Mouse (Mus musculus): ENCODE results near the gene Gabrb2. TPM values are rescaled to one million over a fixed set of nuclear protein-coding genes. Genes with fewer than 3 reads are reported as not detected.

Gene Gabrb2
- total and polyA plus RNA-seq, 3 experiments = not detected

DNA sequence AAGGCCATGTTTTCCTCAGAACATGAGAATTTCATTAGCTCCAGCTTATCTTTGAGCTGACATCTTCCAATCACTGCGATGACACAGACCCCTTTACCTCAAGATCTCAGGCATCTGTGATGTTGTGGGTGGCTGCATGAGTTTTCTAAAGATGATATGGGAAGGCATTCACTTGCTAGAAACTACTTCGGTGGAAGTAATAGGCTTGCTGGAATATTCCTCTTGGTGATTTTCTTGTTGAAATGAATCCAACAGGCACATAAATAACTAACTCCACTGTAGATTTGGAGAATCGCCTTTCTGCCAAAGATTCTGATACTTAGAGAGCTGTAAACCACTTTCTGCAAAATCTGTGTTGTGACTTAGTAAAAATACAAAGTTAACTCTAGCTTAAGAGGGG is 172.9 kb downstream of the Gabrb2 start:
- Histone ChIP-seq H3K9ac (ENCODE audit: control insufficient read depth, low read depth, low read length, poor library complexity, severe bottlenecking) (no peak overlapping the region), H3K79me2 (ENCODE audit: control insufficient read depth, insufficient read depth, low read length, poor library complexity) (no peaks in the 10 kb centered on the region), H3K9me3 (replicated peaks; ENCODE audit: insufficient read depth, low read length) (no peaks in the 10 kb centered on the region), H3K36me3 (ENCODE audit: control insufficient read depth in 1 of 2, insufficient read depth in 2 of 2, low read length in 2 of 2) (no peaks in the 10 kb centered on the region), H3K4me3 (ENCODE audit: control insufficient read depth in 1 of 2, insufficient read depth in 1 of 2, low read depth in 2 of 2, low read length in 2 of 2) (no peak overlapping the region), H3K4me1 (ENCODE audit: control insufficient read depth in 1 of 2, insufficient read depth in 2 of 2, low read length in 2 of 2) (no peaks in the 10 kb centered on the region), H3K27me3 (ENCODE audit: control insufficient read depth in 1 of 2, insufficient read depth in 2 of 2, low read length in 2 of 2) (no peaks in the 10 kb centered on the region), H3K27ac (ENCODE audit: control insufficient read depth, low read depth, low read length) (no peak overlapping the region)
- DNase-seq (ENCODE audit: low read depth, low spot score) = no peak
- no peak for TF ChIP-seq ZKSCAN1 (IDR thresholded peaks at IDR 0.05; ENCODE audit: low read depth, low read length)

DNA sequence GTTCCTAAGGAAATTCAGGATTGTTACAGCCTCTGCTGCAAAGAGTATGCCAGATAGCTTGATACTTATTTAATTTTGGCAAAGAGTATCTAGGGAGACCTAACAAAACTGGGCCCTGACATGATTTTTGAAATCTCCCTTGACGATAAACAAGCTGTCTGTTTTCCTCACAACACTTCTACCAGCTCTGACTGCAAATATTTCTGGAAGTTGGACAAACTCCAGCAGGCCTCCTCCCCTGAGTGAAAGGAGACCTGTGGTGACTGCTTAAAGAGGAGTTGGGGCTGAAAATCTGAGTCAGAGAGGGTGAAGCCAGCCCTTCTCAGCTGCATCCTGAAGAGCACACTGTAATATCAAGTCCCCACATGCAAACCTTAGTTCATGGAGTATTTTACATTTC is 186.7 kb downstream of the Gabrb2 start:
- H3K4me1 ChIP-seq (ENCODE audit: control insufficient read depth in 1 of 2, insufficient read depth in 2 of 2, low read length in 2 of 2) = no peaks in the 10 kb centered on the region
- H3K27ac ChIP-seq (ENCODE audit: control insufficient read depth, low read depth, low read length) = no peak overlapping the region
- H3K4me3 ChIP-seq (ENCODE audit: control insufficient read depth in 1 of 2, insufficient read depth in 1 of 2, low read depth in 2 of 2, low read length in 2 of 2) = no peak overlapping the region
- no peak for DNase-seq (ENCODE audit: low read depth, low spot score)
- no peak overlapping the region for H3K9ac ChIP-seq (ENCODE audit: control insufficient read depth, low read depth, low read length, poor library complexity, severe bottlenecking)
- no peaks in the 10 kb centered on the region for H3K27me3 ChIP-seq (ENCODE audit: control insufficient read depth in 1 of 2, insufficient read depth in 2 of 2, low read length in 2 of 2)
- H3K36me3 ChIP-seq (ENCODE audit: control insufficient read depth in 1 of 2, insufficient read depth in 2 of 2, low read length in 2 of 2) = no peaks in the 10 kb centered on the region
- TF ChIP-seq UBTF (IDR thresholded peaks at IDR 0.05; ENCODE audit: borderline replicate concordance, insufficient read depth, low read depth, low read length) = no peak
- no peak for TF ChIP-seq CHD2 (IDR thresholded peaks at IDR 0.05; ENCODE audit: low read length)
- TF ChIP-seq USF2 (IDR thresholded peaks at IDR 0.05; ENCODE audit: borderline replicate concordance in 1 of 2, insufficient read depth in 1 of 2, low read depth in 1 of 2, low read length in 2 of 2) = no peak
- no peak for TF ChIP-seq TCF12 (IDR thresholded peaks at IDR 0.05; ENCODE audit: low read depth, low read length)
- TF ChIP-seq KAT2A (conservative IDR thresholded peaks at IDR 0.05; ENCODE audit: low read depth, low read length) = no peak
- TF ChIP-seq NRF1 (IDR thresholded peaks at IDR 0.05; ENCODE audit: insufficient read depth, low read depth, low read length, poor library complexity, severe bottlenecking) = no peak
- H3K9me3 ChIP-seq (replicated peaks; ENCODE audit: insufficient read depth, low read length) = no peaks in the 10 kb centered on the region
- H3K79me2 ChIP-seq (ENCODE audit: control insufficient read depth, insufficient read depth, low read length, poor library complexity) = no peaks in the 10 kb centered on the region

DNA sequence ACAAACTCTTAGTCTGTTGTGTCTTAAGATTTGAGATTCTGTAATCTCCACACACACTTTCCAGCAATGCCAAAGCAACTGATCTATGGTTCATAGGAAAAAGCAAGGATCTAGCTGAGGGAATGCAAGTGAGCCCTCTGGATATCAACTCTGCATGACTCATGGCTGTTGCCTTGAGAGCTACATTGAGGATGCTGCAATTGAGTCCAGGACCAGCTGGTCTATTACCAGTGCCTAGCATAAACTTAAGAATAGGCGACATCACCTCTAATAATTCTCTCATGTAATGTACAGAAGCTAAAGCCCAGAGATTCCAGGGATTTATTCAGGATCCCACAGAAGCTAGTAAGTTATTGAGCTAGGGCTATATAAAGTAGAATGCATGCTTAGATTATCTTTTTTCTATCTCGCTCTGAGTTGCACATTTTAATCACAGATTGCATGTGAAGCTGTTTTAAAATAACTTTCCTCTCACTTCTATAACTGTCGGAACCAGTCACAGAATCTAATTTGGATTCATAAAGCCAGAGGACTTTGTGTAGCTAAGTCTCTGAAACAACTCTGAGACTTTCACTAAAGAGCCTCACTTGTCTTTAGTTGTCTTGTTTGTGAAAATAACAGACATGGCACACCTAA is 189.7 kb downstream of the Gabrb2 start:
- Histone ChIP-seq H3K4me1 (ENCODE audit: control insufficient read depth in 1 of 2, insufficient read depth in 2 of 2, low read length in 2 of 2) (no peaks in the 10 kb centered on the region), H3K27ac (ENCODE audit: control insufficient read depth, low read depth, low read length) (no peak overlapping the region), H3K9ac (ENCODE audit: control insufficient read depth, low read depth, low read length, poor library complexity, severe bottlenecking) (no peak overlapping the region), H3K4me3 (ENCODE audit: control insufficient read depth in 1 of 2, insufficient read depth in 1 of 2, low read depth in 2 of 2, low read length in 2 of 2) (no peak overlapping the region), H3K79me2 (ENCODE audit: control insufficient read depth, insufficient read depth, low read length, poor library complexity) (no peaks in the 10 kb centered on the region), H3K27me3 (ENCODE audit: control insufficient read depth in 1 of 2, insufficient read depth in 2 of 2, low read length in 2 of 2) (no peaks in the 10 kb centered on the region), H3K9me3 (replicated peaks; ENCODE audit: insufficient read depth, low read length) (no peaks in the 10 kb centered on the region), H3K36me3 (ENCODE audit: control insufficient read depth in 1 of 2, insufficient read depth in 2 of 2, low read length in 2 of 2) (no peaks in the 10 kb centered on the region)
- no peak for DNase-seq (ENCODE audit: low read depth, low spot score)
- TF ChIP-seq EP300 (IDR thresholded peaks at IDR 0.05; ENCODE audit: low read depth in 1 of 2, low read length in 2 of 2) (no peak), ELF1 (IDR thresholded peaks at IDR 0.05; ENCODE audit: low read depth, low read length) (no peak), SIN3A (IDR thresholded peaks at IDR 0.05; ENCODE audit: low read length) (no peak), MAX (IDR thresholded peaks at IDR 0.05; ENCODE audit: low read length) (no peak), BHLHE40 (IDR thresholded peaks at IDR 0.05; ENCODE audit: borderline replicate concordance, low read depth, low read length) (no peak), POLR2AphosphoS5 (IDR thresholded peaks at IDR 0.05; ENCODE audit: borderline replicate concordance, low read depth, low read length) (no peak), E2F4 (IDR thresholded peaks at IDR 0.05; ENCODE audit: borderline replicate concordance, low read depth, low read length) (no peak), NRF1 (IDR thresholded peaks at IDR 0.05; ENCODE audit: insufficient read depth, low read depth, low read length, poor library complexity, severe bottlenecking) (no peak), CTCF (IDR thresholded peaks at IDR 0.05 in 2 of 3, conservative IDR thresholded peaks at IDR 0.05 in 1 of 3; ENCODE audit: control insufficient read depth in 1 of 3, insufficient read depth in 1 of 3, low read depth in 2 of 3, low read length in 3 of 3, poor library complexity in 1 of 3, severe bottlenecking in 1 of 3) (no peak), MYB (IDR thresholded peaks at IDR 0.05; ENCODE audit: low read depth, low read length) (no peak), ZC3H11A (IDR thresholded peaks at IDR 0.05; ENCODE audit: low read depth, low read length) (no peak), ETS1 (IDR thresholded peaks at IDR 0.05; ENCODE audit: low read depth, low read length) (no peak), MAZ (IDR thresholded peaks at IDR 0.05; ENCODE audit: low read depth, low read length) (no peak), GABPA (IDR thresholded peaks at IDR 0.05; ENCODE audit: low read depth, low read length) (no peak), USF1 (IDR thresholded peaks at IDR 0.05; ENCODE audit: low read depth, low read length) (no peak)

All from MEL (cell line).